Mouse (Mus musculus) liver, adult 2 months (tissue): ENCODE results near the gene Snph. TPM values are rescaled to one million over a fixed set of nuclear protein-coding genes. Genes with fewer than 3 reads are reported as not detected.

ENCODE experiments used
- DNase-seq: peaks from one replicate; pipeline ENCODE4 v3.0.0-alpha.2; 2011; ENCODE audit warnings: low read depth, low spot score; ENCODE audit errors: extremely low read depth
- H3K27ac ChIP-seq: fragments of 200-500 bp; replicated peaks from 2 replicates; pipeline ENCODE4 v1.5.1; 2012; ENCODE audit warnings: low read depth, mild to moderate bottlenecking, control low read depth, inconsistent platforms, low read length; ENCODE audit not compliant: insufficient read depth
- H3K27me3 ChIP-seq: fragments of 200-500 bp; 2 replicates; pipeline ENCODE4 v1.6.1; 2012; ENCODE audit warnings: mild to moderate bottlenecking, moderate library complexity, low read length, inconsistent platforms; ENCODE audit not compliant: control insufficient read depth, insufficient read depth
- H3K36me3 ChIP-seq: fragments of 200-500 bp; 2 replicates; pipeline ENCODE4 v1.6.1; 2012; ENCODE audit warnings: low read length, inconsistent platforms; ENCODE audit not compliant: control insufficient read depth, insufficient read depth
- H3K4me1 ChIP-seq: fragments of 200-500 bp; 2 replicates; pipeline ENCODE4 v1.6.1; 2011; ENCODE audit warnings: low read length; ENCODE audit not compliant: control insufficient read depth, insufficient read depth
- H3K4me3 ChIP-seq: fragments of 200-500 bp; 2 replicates; pipeline ENCODE4 v1.5.1; 2011; ENCODE audit warnings: low read depth, mild to moderate bottlenecking, control low read depth, low read length, moderate library complexity; ENCODE audit not compliant: insufficient read depth
- H3K79me2 ChIP-seq: fragments of 200-500 bp; 2 replicates; pipeline ENCODE4 v1.6.1; 2012; ENCODE audit warnings: inconsistent platforms, mild to moderate bottlenecking, low read length, moderate library complexity; ENCODE audit not compliant: control insufficient read depth, insufficient read depth
- H3K9ac ChIP-seq: fragments of 200-500 bp; 2 replicates; pipeline ENCODE4 v1.6.1; 2012; ENCODE audit warnings: low read depth, mild to moderate bottlenecking, control low read depth, inconsistent platforms, low read length
- CTCF ChIP-seq: fragments of 200-500 bp; IDR thresholded peaks from 2 replicates; pipeline ENCODE4 v1.5.1; 2011; ENCODE audit warnings: low read depth, low read length, control low read depth
- POLR2A ChIP-seq: fragments of 200-500 bp; IDR thresholded peaks from 2 replicates; pipeline ENCODE4 v1.6.1; 2011; ENCODE audit warnings: low read length, control low read depth; ENCODE audit not compliant: insufficient read depth; ENCODE audit errors: extremely low read depth
- WGBS: fragments of 180-500 bp; shearing (Covaris S2); methylation state at CpG from one replicate; pipeline ENCODE4 v1.1.7; 2018; 5-methylcytosine and 5-hydroxymethylcytosine counted together
- polyA plus RNA-seq: library from polyadenylated mRNA; depleted of rRNA; stranded (reverse); fragments of >200 nt; gene quantifications from 2 replicates; pipeline ENCODE4 v1.2.3, GENCODE M21; 2012
- total RNA-seq: library from RNA; depleted of rRNA; stranded (reverse); fragments of >200 nt; gene quantifications from 2 replicates; pipeline ENCODE4 v1.2.3, GENCODE M21; 2014

The Snph gene
- total and polyA plus RNA-seq, 2 experiments = 0.09 TPM; not detected in 1

GRCm38 (mm10) chr2:151574607-151575006, 57.8 kb downstream of the Snph start:
- WGBS = 93% methylated on average over 5 of the region's 5 CpGs
- no peak for DNase-seq
- Histone ChIP-seq H3K4me1 (peaks cover 8% of the 10 kb centered on the region), H3K4me3 (no peak overlapping the region), H3K27ac (no peak overlapping the region), H3K27me3 (no peaks in the 10 kb centered on the region), H3K9ac (no peak overlapping the region), H3K79me2 (no peaks in the 10 kb centered on the region), H3K36me3 (no peaks in the 10 kb centered on the region)
- TF ChIP-seq POLR2A (no peak), CTCF (no peak)

DNA sequence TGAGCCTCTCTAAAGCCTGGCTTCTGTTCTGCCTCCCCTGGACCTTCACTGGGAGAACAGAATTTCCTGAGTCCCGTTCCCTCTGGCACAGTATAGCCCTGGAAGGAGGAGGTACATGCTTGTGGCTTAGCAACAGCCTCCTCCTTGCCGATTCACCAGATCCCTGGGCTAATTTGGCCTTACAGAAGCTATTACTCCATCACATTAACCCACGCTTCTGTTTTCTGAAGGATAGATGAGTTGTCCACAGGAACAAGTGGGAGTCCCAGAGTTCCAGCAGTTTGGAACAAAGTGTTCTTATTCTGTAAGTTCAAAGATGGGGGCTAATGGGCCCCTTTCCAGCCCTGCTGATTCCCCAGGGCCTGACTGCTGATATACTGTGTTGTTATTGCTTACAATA, 58.7 kb downstream of the Snph start:
- no peak overlapping the region for H3K27ac ChIP-seq
- H3K79me2 ChIP-seq = no peaks in the 10 kb centered on the region
- WGBS = 80% methylated on average over 3 of the region's 3 CpGs
- H3K9ac ChIP-seq = no peak overlapping the region
- H3K36me3 ChIP-seq = no peaks in the 10 kb centered on the region
- H3K4me1 ChIP-seq = peaks cover 8% of the 10 kb centered on the region
- no peaks in the 10 kb centered on the region for H3K27me3 ChIP-seq
- no peak for TF ChIP-seq POLR2A
- no peak for TF ChIP-seq CTCF
- no peak overlapping the region for H3K4me3 ChIP-seq
- no peak for DNase-seq

DNA sequence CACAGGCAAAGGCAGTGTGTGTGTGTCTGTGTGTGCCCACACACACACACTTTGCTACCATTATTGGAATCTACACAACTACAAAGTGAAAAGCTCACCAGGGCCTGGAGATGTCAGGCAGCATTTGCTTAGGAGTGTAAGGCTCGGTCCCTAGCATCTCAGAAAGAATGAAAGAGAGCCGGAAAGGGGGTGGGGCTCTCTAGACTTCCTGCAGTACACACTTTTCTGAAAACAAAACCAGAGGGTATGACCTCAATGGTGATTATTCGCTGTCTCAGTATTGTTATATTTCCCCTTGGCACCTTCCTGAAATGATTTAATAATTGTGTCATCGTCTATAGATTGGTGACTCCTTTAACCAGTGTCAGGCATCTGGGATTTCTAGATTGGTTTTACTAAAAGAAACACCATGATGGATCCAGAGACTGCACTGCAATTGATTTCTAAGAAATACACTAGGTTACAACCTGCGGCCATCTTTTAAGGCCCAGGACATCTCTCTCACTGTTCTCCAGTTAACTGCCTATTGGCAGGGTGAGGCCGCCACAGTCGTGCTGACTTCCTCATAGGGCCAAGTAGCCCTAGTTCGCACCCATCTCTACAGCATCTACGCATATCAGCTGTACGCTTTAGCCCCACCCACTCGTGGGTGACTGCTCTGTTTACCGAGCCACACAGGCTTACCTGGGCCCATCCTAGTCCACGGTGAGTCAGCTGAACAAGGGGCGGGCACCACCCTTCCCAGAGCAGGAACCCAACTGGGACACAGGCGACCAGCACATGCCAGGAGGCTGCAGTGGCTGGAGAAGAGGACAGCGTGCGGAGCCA, 60.3 kb downstream of the Snph start, which contains the start of gene Sdcbp2:
Sdcbp2 (plus strand) TSS at position 750 of the 828 bp plus-strand sequence.
- WGBS = 69% methylated on average over 17 of the region's 17 CpGs
- no peaks in the 10 kb centered on the region for H3K27me3 ChIP-seq
- H3K36me3 ChIP-seq = no peaks in the 10 kb centered on the region
- no peaks in the 10 kb centered on the region for H3K79me2 ChIP-seq
- no peak within 1 kb of the TSS for H3K4me3 ChIP-seq
- no peak within 1 kb of the TSS for H3K27ac ChIP-seq
- H3K9ac ChIP-seq = no peak within 1 kb of the TSS; the same call in 1 of the 2 replicates
- H3K4me1 ChIP-seq = peaks cover 8% of the 10 kb centered on the region
- no peak for DNase-seq
- TF ChIP-seq CTCF (no peak), POLR2A (no peak)

DNA sequence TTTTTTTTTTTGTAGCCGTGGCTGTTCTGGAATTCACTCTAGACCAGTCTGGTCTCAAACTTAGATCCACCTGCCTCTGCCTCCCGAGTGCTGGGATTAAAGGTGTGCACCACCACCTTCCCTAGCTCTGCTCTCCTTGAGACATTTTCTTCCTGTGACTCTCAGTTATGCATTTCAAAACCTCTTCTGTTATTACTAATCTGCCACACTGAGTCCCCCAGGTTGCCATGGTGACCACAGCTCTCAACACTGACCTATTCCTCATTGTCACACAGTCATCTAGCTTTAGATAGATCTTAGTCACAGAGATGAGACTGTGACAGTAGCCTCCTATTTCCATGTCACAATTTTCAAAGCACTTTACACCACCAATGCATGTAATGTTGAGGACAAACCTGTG, 62.9 kb downstream of the Snph start:
- Histone ChIP-seq H3K27ac (no peak overlapping the region), H3K36me3 (0 out of 2 replicates have a peak, but pooled peaks cover 2% of the 10 kb centered on the region), H3K79me2 (no peaks in the 10 kb centered on the region), H3K9ac (no peak overlapping the region), H3K4me3 (no peak overlapping the region), H3K27me3 (no peaks in the 10 kb centered on the region), H3K4me1 (peaks cover 2% of the 10 kb centered on the region; the same call in 1 of the 2 replicates)
- TF ChIP-seq POLR2A (no peak), CTCF (no peak)
- DNase-seq = no peak
- WGBS = 84% methylated on average over 2 of the region's 2 CpGs

- DNase-seq = no peak
- TF ChIP-seq CTCF = no peak
- no peak for TF ChIP-seq POLR2A
- 88% methylated on average over 6 of the region's 6 CpGs for WGBS
- Histone ChIP-seq H3K79me2 (no peaks in the 10 kb centered on the region), H3K4me3 (no peak overlapping the region), H3K9ac (no peak overlapping the region), H3K4me1 (peaks cover 6% of the 10 kb centered on the region), H3K36me3 (0 out of 2 replicates have a peak, but pooled peaks cover 2% of the 10 kb centered on the region), H3K27ac (no peak overlapping the region), H3K27me3 (no peaks in the 10 kb centered on the region)
These were observed 65.5 kb downstream of the Snph start for GRCm38 (mm10) chr2:151566856-151567255.

DNA sequence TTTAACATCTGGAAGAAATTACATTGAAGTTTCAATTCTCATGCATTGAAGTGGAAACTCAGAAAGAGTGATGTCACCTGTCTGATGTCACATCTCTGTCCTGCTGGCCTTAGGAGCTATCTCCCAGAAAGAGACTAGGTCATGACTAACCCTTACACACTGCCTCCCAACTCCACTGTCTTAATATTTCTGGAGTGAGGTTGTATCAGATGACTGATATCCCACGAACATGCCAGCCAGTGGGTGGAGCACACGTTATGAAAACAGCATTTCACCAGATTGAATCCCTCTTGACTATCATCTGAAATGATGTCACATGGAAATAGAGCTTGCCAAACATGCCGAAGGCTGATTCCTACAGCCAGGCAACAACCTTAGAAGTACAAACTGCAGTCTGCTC, 67.4 kb downstream of the Snph start:
- no peaks in the 10 kb centered on the region for H3K27me3 ChIP-seq
- H3K27ac ChIP-seq = no peak overlapping the region
- H3K4me3 ChIP-seq = no peak overlapping the region
- H3K79me2 ChIP-seq = no peaks in the 10 kb centered on the region
- H3K9ac ChIP-seq = no peak overlapping the region
- H3K4me1 ChIP-seq = peaks cover 6% of the 10 kb centered on the region
- H3K36me3 ChIP-seq = peaks cover 7% of the 10 kb centered on the region
- TF ChIP-seq POLR2A (no peak), CTCF (no peak)
- 51% methylated on average over 3 of the region's 3 CpGs for WGBS
- DNase-seq = no peak
